Mouse (Mus musculus) ES-E14 (cell line): ENCODE measurements around the gene Sec61b.

Experiments used
- CHD2 ChIP-seq: IDR thresholded peaks from 2 replicates; pipeline ENCODE4 v1.6.1; 2014; ENCODE audit warnings: mild to moderate bottlenecking, low read depth, low read length, inconsistent platforms
- MAFK ChIP-seq: IDR thresholded peaks from 2 replicates; pipeline ENCODE4 v1.6.1; 2014; ENCODE audit warnings: mild to moderate bottlenecking, low read depth, low read length, inconsistent platforms; ENCODE audit not compliant: insufficient read depth
- ZC3H11A ChIP-seq: IDR thresholded peaks from 2 replicates; pipeline ENCODE4 v1.6.1; 2012; ENCODE audit warnings: low read depth, mild to moderate bottlenecking, inconsistent platforms, low read length, borderline replicate concordance

- no peak for TF ChIP-seq ZC3H11A
- no peak for TF ChIP-seq CHD2
- TF ChIP-seq MAFK, result no peak
These were observed 41.7 kb upstream of the Sec61b start for GRCm38 (mm10) chr4:47432766-47433165.
